Mouse (Mus musculus): Measurements from ENCODE around the gene Scn9a.

DNA sequence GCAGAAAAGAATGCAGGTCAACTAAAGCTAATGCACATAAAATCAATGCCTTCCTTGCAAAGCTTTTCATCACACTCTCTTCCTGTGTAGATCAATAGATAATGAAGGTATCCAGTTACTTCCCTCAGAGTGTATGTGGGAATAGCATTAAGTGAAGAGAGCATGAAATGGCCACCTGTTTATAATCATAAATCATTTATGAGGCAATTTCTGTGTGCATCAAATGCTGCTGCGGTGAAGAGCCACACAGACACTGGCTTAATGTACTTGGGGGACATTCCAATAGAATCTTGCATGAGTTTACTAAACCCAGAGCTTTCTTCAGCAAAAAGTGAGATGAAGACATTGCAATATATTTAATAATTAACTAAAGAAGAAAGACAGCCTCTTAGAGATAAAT is 27.2 kb upstream of the Scn9a start:
- no peak for TF ChIP-seq POLR2A (IDR thresholded peaks at IDR 0.05; ENCODE audit: control insufficient read depth, low read depth, low read length)
- no peak for TF ChIP-seq CTCF (IDR thresholded peaks at IDR 0.05; ENCODE audit: control insufficient read depth, insufficient read depth, insufficient replicate concordance, low read depth, low read length)
